Mouse (Mus musculus) limb, embryonic 14.5 days (tissue): Measurements from ENCODE around the gene Tmem174. TPM values are rescaled to one million over a fixed set of nuclear protein-coding genes. Genes with fewer than 3 reads are reported as not detected.

Experiments
- ATAC-seq: fragments of 200-750 bp; cut with Nextera tagmentation; 2 replicates; pipeline ENCODE4 v1.8.0; 2017; ENCODE audit warnings: low read depth, moderate number of reproducible peaks, moderate TSS enrichment; ENCODE audit not compliant: low FRiP score
- DNase-seq: peaks from one replicate; pipeline ENCODE4 v3.0.0-alpha.2; 2015; ENCODE audit warnings: low spot score
- H3K27ac ChIP-seq: fragments of 300-500 bp; sonication (generic); replicated peaks from 2 replicates; pipeline ENCODE4 v1.5.1; 2014; ENCODE audit warnings: low read depth, mild to moderate bottlenecking, low read length, moderate library complexity, mixed read lengths
- H3K27me3 ChIP-seq: fragments of 300-500 bp; sonication (generic); 2 replicates; pipeline ENCODE4 v1.6.1; 2014; ENCODE audit warnings: low read length, mixed read lengths; ENCODE audit not compliant: control insufficient read depth, insufficient read depth
- H3K36me3 ChIP-seq: fragments of 300-500 bp; sonication (generic); 2 replicates; pipeline ENCODE4 v1.6.1; 2014; ENCODE audit warnings: mild to moderate bottlenecking, low read length, moderate library complexity, mixed read lengths; ENCODE audit not compliant: control insufficient read depth, insufficient read depth
- H3K4me1 ChIP-seq: fragments of 300-500 bp; sonication (generic); 2 replicates; pipeline ENCODE4 v1.6.1; 2014; ENCODE audit warnings: antibody characterized with exemption, low read length, mixed read lengths; ENCODE audit not compliant: control insufficient read depth, insufficient read depth
- H3K4me2 ChIP-seq: fragments of 300-500 bp; sonication (generic); replicated peaks from 2 replicates; pipeline ENCODE4 v1.6.1; 2014; ENCODE audit warnings: low read depth, mild to moderate bottlenecking, low read length, moderate library complexity; ENCODE audit not compliant: severe bottlenecking
- H3K4me3 ChIP-seq: fragments of 300-500 bp; sonication (generic); replicated peaks from 2 replicates; pipeline ENCODE4 v1.5.1; 2014; ENCODE audit warnings: low read length
- H3K9ac ChIP-seq: fragments of 300-500 bp; sonication (generic); 2 replicates; pipeline ENCODE4 v1.6.1; 2014; ENCODE audit warnings: mild to moderate bottlenecking, low read depth, low read length, moderate library complexity; ENCODE audit not compliant: severe bottlenecking
- H3K9me3 ChIP-seq: fragments of 300-500 bp; sonication (generic); 2 replicates; pipeline ENCODE4 v1.6.1; 2016; ENCODE audit warnings: low read length; ENCODE audit not compliant: control insufficient read depth
- POLR2A ChIP-seq: fragments of 200-500 bp; IDR thresholded peaks from 2 replicates; pipeline ENCODE4 v1.8.0; 2012; ENCODE audit warnings: inconsistent platforms, mild to moderate bottlenecking, moderate library complexity, borderline replicate concordance; ENCODE audit not compliant: insufficient read depth, insufficient read length; ENCODE audit errors: extremely low read depth
- WGBS: fragments of 180-500 bp; shearing (Covaris S2); extraction: QIAGEN DNeasy Blood & Tissue Kit; methylation state at CpG from one replicate; pipeline ENCODE4 v1.1.7; 2014; 5-methylcytosine and 5-hydroxymethylcytosine counted together
- polyA plus RNA-seq, 2 experiments: library from polyadenylated mRNA; depleted of rRNA in 1 of 2; stranded (reverse) in 1 of 2; unstranded in 1 of 2; fragments of >200 nt; fragmentation: Nextera tagmentation in 1 of 2; extraction: Ambion mirVana in 1 of 2; gene quantifications; 2 replicates each; pipeline versions ENCODE4 v1.2.1 to v1.2.3; 2012 to 2014

Gene Tmem174
- polyA plus RNA-seq, 2 experiments, result not detected

DNA sequence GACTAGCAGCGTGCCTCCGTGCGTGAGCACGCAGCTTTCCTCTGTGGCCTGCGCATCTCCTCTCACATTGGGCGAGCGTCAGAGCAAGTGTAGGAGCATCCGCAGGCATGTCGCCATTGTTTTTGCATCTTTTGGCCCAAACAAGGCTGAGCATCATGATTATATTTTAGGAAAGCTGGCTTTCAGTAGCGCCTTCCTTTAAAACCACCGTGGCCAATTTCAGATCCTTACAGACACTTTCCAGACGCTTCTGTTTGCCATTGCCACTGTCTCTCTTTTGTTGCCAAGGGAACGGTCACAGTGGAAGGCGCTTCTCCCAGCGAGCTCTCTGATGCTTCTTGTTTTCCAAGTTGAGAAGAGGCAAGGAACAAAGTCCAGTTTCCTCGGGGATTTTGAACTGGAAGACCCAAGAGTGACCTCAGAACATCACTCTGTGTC lies 18.8 kb upstream of the Tmem174 start:
- no peak for ATAC-seq

DNA sequence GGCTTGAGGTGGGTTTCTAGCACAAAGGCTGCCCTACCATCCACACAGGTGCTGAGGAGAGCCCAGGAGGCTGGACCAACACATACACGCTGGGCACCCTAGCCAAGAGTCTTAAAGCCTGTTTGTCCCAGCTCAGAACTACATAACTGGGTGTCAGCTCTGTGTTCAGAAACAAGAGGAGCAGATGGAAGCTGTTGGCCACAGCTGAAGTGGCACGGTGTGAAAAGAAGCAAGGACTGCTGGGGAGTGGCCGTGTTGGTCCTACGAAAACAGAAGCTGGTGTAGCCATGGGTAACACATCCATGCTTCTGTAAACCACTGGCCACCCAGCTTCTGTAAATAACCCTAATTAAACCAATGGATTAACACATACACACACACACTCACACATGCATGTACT lies 18.1 kb upstream of the Tmem174 start:
- 88% methylated on average over 4 of the region's 4 CpGs for WGBS
- TF ChIP-seq POLR2A, result no peak
- DNase-seq (no peak), ATAC-seq (no peak)
- H3K4me1 ChIP-seq, result peaks cover 14% of the 10 kb centered on the region
- no peak overlapping the region for H3K4me2 ChIP-seq
- H3K9ac ChIP-seq, result no peak overlapping the region
- H3K36me3 ChIP-seq, result no peaks in the 10 kb centered on the region
- H3K4me3 ChIP-seq, result no peak overlapping the region
- H3K27me3 ChIP-seq, result no peaks in the 10 kb centered on the region
- H3K27ac ChIP-seq, result no peak overlapping the region
- H3K9me3 ChIP-seq, result no peaks in the 10 kb centered on the region

More for the DNA sequence above, 18.8 kb upstream of the Tmem174 start:
- H3K27me3 ChIP-seq, result no peaks in the 10 kb centered on the region
- no peak overlapping the region for H3K4me3 ChIP-seq
- no peak for TF ChIP-seq POLR2A
- H3K4me2 ChIP-seq, result no peak overlapping the region
- no peak overlapping the region for H3K9ac ChIP-seq
- H3K27ac ChIP-seq, result no peak overlapping the region
- no peaks in the 10 kb centered on the region for H3K9me3 ChIP-seq
- no peak for DNase-seq
- H3K4me1 ChIP-seq, result peaks cover 14% of the 10 kb centered on the region
- WGBS, result 86% methylated on average over 16 of the region's 16 CpGs
- H3K36me3 ChIP-seq, result no peaks in the 10 kb centered on the region

DNA sequence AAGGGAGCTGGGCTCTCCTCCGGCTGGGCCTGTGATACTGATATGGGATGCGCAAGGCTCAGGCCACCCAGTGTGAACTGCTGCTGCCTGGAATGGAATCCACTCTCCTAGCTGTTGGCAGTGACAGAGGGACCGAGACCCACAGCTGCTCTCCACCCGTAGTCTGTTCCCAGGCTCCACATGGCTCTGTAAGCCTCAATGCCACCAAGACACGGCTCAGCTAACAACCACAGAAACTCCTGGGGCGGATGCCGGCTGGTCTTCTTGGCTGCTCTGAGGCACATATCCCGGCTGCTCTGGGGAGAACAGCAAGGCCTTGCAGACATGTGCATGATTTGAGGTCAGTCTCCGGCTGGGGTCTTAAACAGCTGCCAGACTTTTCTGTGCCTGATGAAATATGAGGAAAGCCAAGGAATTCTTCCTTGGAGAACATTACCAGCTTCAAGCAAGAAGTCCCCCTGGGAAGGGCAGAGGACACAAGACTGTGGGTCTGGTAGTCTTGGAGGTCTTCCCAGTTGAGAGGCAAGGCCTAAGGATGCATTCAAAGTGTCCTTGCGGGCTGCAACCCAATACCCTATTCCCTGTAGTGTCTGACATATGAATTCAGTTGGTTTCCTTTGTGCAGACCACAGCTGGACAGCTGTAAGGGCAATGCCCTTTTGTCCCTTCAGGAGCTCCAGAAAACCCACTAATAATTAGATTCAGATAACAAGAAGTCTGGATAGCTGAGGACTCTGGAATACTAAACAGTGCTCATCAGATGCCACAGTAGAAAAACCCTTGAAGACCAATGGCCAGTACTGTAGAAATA lies 17.1 kb upstream of the Tmem174 start:
- peaks cover 14% of the 10 kb centered on the region for H3K4me1 ChIP-seq
- H3K4me2 ChIP-seq, result no peak overlapping the region
- WGBS, result 63% methylated on average over 10 of the region's 10 CpGs
- H3K27me3 ChIP-seq, result no peaks in the 10 kb centered on the region
- peak; percentile 91 for ATAC-seq
- no peaks in the 10 kb centered on the region for H3K36me3 ChIP-seq
- no peak overlapping the region for H3K9ac ChIP-seq
- DNase-seq, result peak; percentile 70
- no peak overlapping the region for H3K4me3 ChIP-seq
- 0 out of 2 replicates have a peak overlapping the region, but pooled peaks have one; percentile 11 for H3K27ac ChIP-seq
- TF ChIP-seq POLR2A, result no peak
- H3K9me3 ChIP-seq, result no peaks in the 10 kb centered on the region

DNA sequence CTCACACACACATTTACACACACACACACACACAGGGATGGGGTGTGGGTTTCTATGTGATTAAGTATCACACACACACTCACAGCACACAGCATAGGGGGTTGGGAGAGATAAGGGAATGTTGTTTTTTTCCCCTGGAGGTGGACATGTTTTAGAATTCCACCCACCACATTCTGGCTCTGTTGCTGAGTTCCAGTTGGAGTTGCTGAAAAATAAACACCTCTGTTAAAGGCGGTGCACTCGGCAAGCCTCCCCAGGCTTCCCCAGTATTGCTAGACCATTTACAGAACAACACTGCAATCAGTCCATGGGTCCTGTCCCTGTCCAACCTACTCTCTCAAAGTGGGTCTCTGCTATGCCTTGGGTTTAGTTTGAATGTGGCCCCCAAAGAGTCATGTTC lies 15.0 kb upstream of the Tmem174 start:
- peaks cover 14% of the 10 kb centered on the region for H3K4me1 ChIP-seq
- H3K36me3 ChIP-seq, result no peaks in the 10 kb centered on the region
- no peak overlapping the region for H3K4me3 ChIP-seq
- DNase-seq, result no peak
- 66% methylated on average over 2 of the region's 2 CpGs for WGBS
- no peak overlapping the region for H3K27ac ChIP-seq
- TF ChIP-seq POLR2A, result no peak
- H3K9ac ChIP-seq, result no peak overlapping the region
- no peaks in the 10 kb centered on the region for H3K27me3 ChIP-seq
- H3K4me2 ChIP-seq, result no peak overlapping the region
- no peaks in the 10 kb centered on the region for H3K9me3 ChIP-seq
- no peak for ATAC-seq

DNA sequence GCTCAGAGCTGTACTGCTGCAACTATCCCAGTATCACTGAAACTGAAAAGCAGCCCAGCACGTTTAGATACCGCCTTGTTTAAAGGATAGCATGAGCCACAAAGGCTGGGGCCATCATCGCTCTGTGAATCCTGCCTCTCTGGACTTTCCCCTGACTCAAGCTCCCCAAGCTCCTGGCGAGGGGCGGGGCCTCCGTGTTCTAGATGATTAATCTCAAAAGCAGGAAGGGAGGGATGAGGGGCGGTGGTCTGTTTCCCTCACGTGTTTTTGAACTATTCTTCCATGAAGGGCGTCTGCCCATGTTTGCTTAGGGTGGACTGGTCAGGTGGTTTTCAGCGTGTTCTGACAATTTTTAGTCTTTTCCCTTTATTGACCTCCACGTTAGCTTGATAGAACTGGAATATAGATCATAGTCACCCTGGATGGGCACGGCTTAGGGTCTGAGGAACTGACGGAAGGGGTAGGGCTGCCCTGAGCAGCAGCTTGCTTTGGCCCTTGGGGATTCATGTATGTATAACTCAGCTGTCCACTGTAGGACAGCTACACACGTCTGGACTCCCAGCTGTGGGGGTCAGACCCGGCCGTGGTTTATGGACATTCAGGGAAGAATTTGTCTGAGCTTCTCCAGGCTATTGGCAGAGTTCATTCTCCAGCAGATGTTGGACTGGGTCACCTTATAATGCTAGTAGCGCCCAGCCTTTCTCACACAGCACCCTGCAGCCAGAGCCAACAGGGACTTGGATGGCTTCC lies 14.2 kb upstream of the Tmem174 start:
- peaks cover 14% of the 10 kb centered on the region for H3K4me1 ChIP-seq
- DNase-seq, result no peak
- no peak overlapping the region for H3K4me3 ChIP-seq
- no peaks in the 10 kb centered on the region for H3K27me3 ChIP-seq
- H3K36me3 ChIP-seq, result no peaks in the 10 kb centered on the region
- ATAC-seq, result no peak
- H3K9me3 ChIP-seq, result no peaks in the 10 kb centered on the region
- TF ChIP-seq POLR2A, result no peak
- H3K4me2 ChIP-seq, result no peak overlapping the region
- no peak overlapping the region for H3K27ac ChIP-seq
- 70% methylated on average over 17 of the region's 17 CpGs for WGBS
- no peak overlapping the region for H3K9ac ChIP-seq
